In genomic region chr7:144791426-144791825, GRCm38 (mm10) we compare ENCODE assay signal across 38 mouse cellular contexts. TPM values are rescaled to one million over a fixed set of nuclear protein-coding genes. Genes with fewer than 3 reads are reported as not detected.
"Had no signal": no experiment of that assay in that cellular context is flagged by ENCODE, and none has a peak within 500 bp of the region (broad histone marks: within the 10 kb centered on the region; RNA-seq: fewer than 3 reads in every experiment).

No protein-coding gene starts in this region.

- ATAC-seq: hindbrain, postnatal 0 days; intestine, embryonic 16.5 days; liver, embryonic 12.5 days had no signal

- H3K36me3 ChIP-seq: heart, embryonic 13.5 days; heart, embryonic 15.5 days; hindbrain, embryonic 13.5 days; hindbrain, embryonic 15.5 days; limb, embryonic 13.5 days; limb, embryonic 15.5 days; liver, embryonic 12.5 days had no signal

- H3K4me1 ChIP-seq: hindbrain, embryonic 15.5 days; limb, embryonic 13.5 days; limb, embryonic 15.5 days had no signal

- H3K27me3 ChIP-seq: hindbrain, embryonic 15.5 days had no signal

- H3K9me3 ChIP-seq: heart, embryonic 15.5 days; hindbrain, embryonic 13.5 days; hindbrain, embryonic 15.5 days; limb, embryonic 13.5 days; limb, embryonic 15.5 days; liver, embryonic 12.5 days had no signal

- H3K4me2 ChIP-seq: heart, embryonic 11.5 days; heart, embryonic 13.5 days; heart, embryonic 15.5 days; hindbrain, embryonic 13.5 days; hindbrain, embryonic 15.5 days; limb, embryonic 13.5 days; limb, embryonic 15.5 days; liver, embryonic 12.5 days had no signal

- H3K4me3 ChIP-seq: heart, adult 2 months; heart, embryonic 13.5 days; heart, embryonic 15.5 days; hindbrain, embryonic 13.5 days; hindbrain, embryonic 15.5 days; layer of hippocampus, adult 2 months; left cerebral cortex, adult 2 months; limb, embryonic 13.5 days; limb, embryonic 15.5 days; liver, embryonic 12.5 days had no signal

- H3K27ac ChIP-seq: heart, adult 2 months; heart, embryonic 13.5 days; heart, embryonic 15.5 days; hindbrain, embryonic 13.5 days; hindbrain, embryonic 15.5 days; hindbrain, postnatal 0 days; layer of hippocampus, adult 2 months; left cerebral cortex, adult 2 months; limb, embryonic 13.5 days; limb, embryonic 15.5 days; liver, embryonic 12.5 days; liver, embryonic 14.5 days had no signal

- DNase-seq: gastrocnemius, postnatal 14 days; gastrocnemius, postnatal 36 days; heart, adult 11 months; heart, adult 2 months; heart, postnatal 14 days; heart, postnatal 36 days; kidney, adult 18-20 months; kidney, adult 8-10 months; kidney, postnatal 10 days; kidney, postnatal 25 days; kidney, postnatal 4 days; left cerebral cortex, postnatal 4 days had no signal

- H3K9ac ChIP-seq: heart, embryonic 13.5 days; heart, embryonic 15.5 days; hindbrain, embryonic 13.5 days; hindbrain, embryonic 15.5 days; limb, embryonic 13.5 days; limb, embryonic 15.5 days; liver, embryonic 12.5 days; liver, embryonic 14.5 days had no signal

RNA-seq across cellular contexts. Expression of gene Fgf3, which starts 46.5 kb away (rescaled TPM):
- total RNA-seq: gastrocnemius, adult 18-20 months; gastrocnemius, adult 8-10 months; gastrocnemius, postnatal 14 days; gastrocnemius, postnatal 36 days; heart, adult 2 months; heart, postnatal 14 days; heart, postnatal 36 days; layer of hippocampus, postnatal 10 days; layer of hippocampus, postnatal 25 days; liver, adult 2 months had no signal
- polyA plus RNA-seq: gonadal fat pad, adult 2 months; heart, adult 2 months; heart, embryonic 15.5 days; heart, postnatal 0 days; intestine, embryonic 16.5 days; limb, embryonic 11.5 days; liver, adult 2 months had no signal

RNA-seq across cellular contexts. Expression of gene Fgf4, which starts 55.7 kb away (rescaled TPM):
- total RNA-seq: gastrocnemius, adult 18-20 months; gastrocnemius, adult 8-10 months; heart, adult 2 months; heart, postnatal 14 days; heart, postnatal 36 days; hematopoietic stem cell, adult 5-6 weeks; hindbrain, postnatal 0 days; layer of hippocampus, adult 2 months; layer of hippocampus, postnatal 10 days; layer of hippocampus, postnatal 25 days; left cerebral cortex, adult 2 months; left cerebral cortex, postnatal 14 days; left cerebral cortex, postnatal 4 days; liver, adult 2 months had no signal
- polyA plus RNA-seq: gonadal fat pad, adult 2 months; heart, adult 2 months; heart, embryonic 11.5 days; heart, embryonic 13.5 days; heart, embryonic 15.5 days; heart, postnatal 0 days; hindbrain, embryonic 11.5 days; hindbrain, embryonic 13.5 days; hindbrain, embryonic 15.5 days; hindbrain, postnatal 0 days; intestine, embryonic 16.5 days; kidney, embryonic 14.5 days; kidney, embryonic 16.5 days; liver, adult 2 months; liver, embryonic 12.5 days; liver, embryonic 14.5 days had no signal
